Mouse (Mus musculus) spleen, embryonic (tissue): ENCODE results near the gene Cd81.

Source experiments
- CTCF ChIA-PET: fragments of 350-600 bp; sonication (Branson Sonifier 250); formaldehyde crosslinking; loops from one replicate; lab custom pipeline; 2022; lab: Charles Lee

Gene Cd81

DNA sequence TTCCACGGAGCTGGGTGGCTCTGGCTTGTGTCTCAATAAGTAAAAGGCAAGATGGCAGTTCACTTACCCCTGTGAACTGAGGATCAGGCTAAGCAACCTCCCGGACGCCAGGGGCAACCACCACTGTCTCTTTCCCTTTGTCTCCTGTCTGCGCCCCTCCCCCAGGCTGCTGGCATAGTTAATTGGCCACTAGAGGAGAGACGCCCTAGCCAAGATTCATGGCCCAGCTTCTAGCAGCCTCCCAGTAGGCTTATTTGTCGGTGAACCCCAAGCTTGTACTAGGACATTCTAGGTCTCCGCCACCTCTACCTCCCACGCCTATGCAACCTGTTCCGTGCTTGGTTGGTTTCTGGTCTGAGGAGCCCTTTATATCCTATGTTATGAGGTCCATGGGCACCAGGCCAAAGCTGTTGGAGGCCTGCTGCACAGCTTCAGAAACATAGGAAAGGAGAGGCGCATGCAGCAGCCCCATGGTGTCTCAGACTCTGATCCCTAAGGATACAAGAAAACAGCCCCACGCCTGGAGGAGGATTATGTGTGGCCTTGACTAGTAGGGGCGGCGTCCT is 15.9 kb downstream of the Cd81 start:
- CTCF ChIA-PET = interaction anchor here (1.2 kb wide), 1 partner anchor 9 kb away, joined by 4 read pairs; no protein-coding TSS in a partner anchor

DNA sequence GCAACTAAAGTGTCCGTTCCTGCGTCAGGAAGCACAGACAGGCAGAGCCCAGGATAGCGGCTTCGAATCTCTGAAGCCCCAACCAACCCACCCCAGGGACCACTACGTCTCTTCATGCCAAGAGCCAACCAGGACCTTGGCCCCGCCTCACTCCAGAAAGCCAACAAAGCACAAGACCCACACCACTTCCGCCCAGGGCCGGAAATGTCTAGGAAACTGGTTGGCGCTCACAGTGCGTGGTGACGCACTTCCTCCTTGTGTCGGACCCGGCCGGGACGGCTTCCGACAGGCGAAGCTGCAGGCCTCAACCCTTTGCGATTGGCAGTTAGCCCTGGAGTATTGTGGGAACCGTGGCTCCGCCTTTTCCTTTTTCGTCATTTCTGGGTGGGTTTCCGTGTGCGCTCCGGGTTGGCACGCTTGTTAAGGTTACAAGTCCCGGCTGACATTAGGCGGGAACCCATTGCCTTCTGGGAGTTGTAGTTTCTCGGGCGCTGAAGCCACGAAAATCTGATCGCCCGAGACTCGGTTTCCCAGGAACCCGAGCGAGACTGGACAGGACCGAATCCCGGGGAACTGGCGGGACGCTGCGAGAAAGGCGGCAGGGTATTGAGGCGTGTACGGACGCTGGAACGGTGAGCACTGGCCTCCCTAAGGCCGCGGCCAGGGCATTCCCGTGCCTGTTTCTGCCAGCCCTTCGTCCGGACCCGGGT is 16.5 kb downstream of the Cd81 start, which contains the start of gene Tssc4:
Tssc4 (plus strand) TSS at position 368 of the 710 bp plus-strand sequence.
- CTCF ChIA-PET = interaction anchor here (1.2 kb wide), 1 partner anchor 10 kb away, joined by 4 read pairs; no protein-coding TSS in a partner anchor

DNA sequence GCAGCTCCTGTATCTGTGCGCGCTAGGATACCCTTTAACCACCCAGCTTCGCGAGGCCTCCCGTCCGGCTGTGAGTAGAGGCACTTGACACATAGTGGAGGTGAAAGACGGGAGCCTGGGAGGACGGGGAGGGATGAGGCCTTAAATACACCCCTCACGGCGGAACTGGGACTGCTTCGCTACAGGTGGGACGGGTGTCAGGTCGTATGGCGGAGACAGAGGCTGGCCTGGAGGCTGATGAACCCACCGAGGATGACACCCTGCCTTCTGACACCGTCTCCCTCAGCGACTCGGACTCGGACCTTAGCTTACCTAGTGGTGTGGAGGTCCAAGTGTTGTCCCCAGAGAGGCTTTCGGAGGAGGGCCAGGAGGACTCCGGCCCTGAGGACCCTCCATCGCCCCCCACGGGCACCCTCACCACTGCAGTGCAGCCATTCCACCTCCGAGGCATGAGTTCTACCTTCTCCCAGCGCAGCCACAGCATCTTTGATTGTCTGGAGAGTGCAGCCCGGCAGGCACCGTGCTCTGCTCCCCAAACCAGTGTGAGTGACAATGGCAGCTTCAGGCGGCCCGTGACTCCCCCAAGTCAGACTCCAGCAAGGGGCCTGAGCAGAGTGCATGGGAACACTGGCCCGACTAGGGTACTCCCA is 17.3 kb downstream of the Cd81 start:
- CTCF ChIA-PET = no interaction called here

DNA sequence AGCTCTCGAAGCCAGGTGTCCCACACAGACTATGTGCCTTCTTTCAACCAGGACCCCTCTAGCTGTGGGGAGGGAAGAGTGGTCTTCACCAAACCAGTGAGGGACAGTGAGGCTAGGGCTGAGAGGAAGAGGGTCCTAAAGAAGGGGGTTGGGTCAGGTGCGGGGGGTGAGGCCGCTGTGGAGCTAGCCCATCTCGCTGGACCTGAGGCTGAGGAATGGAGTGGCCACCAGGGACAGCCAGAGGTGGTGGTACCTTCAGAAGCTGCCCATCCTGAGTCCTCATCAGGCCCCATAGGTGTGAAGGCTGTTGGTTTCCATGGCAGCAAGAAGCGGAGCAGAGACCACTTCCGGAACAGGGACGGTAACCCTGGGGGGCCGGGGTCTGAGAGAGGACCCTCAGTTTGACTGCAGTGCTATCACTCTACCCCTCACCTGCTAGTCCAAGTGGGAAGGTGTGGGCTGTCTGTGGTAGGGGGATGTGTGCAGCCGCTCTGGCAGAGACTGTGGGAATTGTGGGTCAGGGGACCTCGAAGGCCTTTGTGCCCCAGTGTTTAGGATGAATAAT is 18.0 kb downstream of the Cd81 start:
- CTCF ChIA-PET = no interaction called here

DNA sequence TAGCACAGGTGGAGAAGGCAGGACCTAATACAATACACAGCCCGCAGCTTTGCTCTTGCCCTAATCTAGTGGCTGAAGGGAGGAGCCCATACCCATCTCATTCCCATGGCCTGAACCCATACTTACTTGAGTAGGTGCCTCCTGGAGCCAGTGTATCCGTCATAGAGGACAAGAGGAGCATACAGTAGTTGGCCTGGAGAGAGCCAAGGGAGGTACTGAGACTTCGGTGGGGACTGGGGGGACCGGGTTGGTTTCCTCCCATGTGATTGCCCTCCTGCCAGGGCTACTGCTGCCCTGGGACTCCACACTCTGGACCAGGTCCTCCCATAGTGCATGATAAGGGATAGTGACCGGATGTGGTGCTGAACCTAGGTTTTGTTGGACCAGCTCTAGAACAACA is 20.1 kb downstream of the Cd81 start:
- CTCF ChIA-PET = interaction anchor here (1.1 to 2.9 kb wide), 2 partner anchors 13 to 65 kb away, joined by 3 to 26 read pairs; no protein-coding TSS in a partner anchor

DNA sequence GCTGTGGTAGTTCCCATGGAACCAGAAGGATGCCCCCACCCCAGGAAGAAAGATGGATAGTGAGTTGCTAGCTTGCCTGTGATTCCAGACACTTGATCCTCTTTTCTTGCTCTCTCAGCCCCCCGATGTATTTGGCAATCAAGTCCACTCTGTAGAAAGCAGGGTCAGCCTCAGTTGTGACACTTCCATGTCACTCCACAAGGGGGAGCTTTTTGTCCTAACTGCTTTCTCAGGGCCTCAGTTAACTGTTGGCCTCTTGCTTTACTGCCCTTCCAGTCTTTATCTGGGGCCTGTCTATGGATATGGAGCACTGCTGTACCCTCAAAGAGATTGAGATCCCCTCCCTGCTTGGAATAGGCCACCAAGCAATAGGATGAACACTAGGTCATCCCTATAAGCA is 20.5 kb downstream of the Cd81 start:
- CTCF ChIA-PET = interaction anchor here (1.1 to 2.9 kb wide), 2 partner anchors 13 to 66 kb away, joined by 3 to 26 read pairs; no protein-coding TSS in a partner anchor

DNA sequence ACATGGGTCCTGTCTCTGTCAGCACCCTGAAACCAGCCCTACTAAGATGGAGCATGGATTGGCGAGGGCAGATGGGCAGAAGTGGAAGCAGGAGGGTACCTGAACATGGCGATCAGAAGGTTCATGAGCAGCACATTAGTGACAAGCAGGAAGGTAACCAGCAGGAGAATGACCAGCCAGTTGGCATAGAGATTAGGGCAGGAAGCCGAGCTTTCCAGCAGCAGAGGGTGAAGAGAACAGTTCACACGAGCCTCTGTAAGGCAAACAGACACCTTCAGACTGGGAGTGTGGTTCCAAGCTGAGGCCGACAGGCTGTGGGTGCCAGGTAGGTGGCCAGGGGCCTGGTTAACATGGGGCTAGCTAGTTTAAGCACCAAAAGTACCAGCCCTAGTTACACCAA is 22.9 kb downstream of the Cd81 start:
- CTCF ChIA-PET = interaction anchor here (2.9 kb wide), 1 partner anchor 68 kb away, joined by 26 read pairs; no protein-coding TSS in a partner anchor

DNA sequence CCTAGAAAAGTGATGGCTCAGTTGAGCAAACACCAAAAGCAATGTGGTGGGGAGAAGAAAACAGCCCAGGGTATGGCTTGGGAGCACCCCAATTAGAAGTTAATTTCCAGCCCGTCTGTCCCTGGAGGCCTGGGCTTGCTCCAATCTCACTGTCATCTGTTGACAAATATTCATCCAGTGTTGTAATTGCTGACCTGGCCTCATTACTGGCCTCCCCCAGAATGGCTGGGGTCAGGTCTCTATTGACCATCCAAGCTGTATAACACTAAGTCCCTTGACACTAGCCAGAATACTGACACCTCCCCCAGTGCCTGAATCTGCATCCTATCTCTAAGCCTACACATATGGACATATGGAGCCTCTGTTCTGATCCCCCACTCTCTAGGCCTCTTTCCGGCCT is 24.8 kb downstream of the Cd81 start:
- CTCF ChIA-PET = no interaction called here

DNA sequence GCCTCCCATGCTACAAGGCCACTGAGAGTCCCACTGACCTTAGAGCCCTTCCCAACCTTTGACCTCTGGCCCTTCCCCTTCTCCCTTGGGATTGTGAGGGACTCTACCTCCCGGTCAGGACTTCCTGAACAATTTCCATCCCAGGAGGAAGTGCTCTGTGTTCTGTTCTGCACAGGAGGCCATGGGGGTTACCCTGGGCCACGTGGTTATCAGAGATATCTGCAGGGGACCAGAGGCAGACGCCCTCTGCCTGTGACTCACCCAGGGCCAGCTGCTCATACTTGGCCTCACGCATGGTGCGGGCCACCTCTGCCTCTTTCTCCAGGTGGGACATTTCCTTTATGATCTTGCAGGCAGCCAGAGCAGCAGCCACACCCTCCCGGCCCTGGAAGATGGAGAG is 29.5 kb downstream of the Cd81 start:
- CTCF ChIA-PET = interaction anchor here (0.7 kb wide), 1 partner anchor 202 kb away, joined by 3 read pairs; no protein-coding TSS in a partner anchor

DNA sequence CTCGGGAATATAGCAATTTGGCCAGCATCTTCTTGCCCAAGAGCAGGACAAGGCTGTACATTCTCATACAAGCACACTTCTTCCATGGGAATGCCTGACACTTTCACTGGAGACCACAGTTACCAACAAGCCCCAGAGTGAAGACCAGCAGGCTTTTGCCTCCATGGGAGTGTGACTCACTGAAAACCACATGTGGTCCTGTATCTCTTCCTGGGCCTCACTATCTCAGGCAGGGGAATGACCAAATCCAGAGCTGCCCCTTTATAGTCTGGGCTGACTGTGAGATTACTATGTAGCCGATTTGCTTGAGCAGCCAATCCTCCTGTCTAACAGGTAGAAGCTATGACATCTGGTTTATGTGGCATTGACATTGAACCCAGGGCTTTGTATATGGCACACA is 31.2 kb downstream of the Cd81 start:
- CTCF ChIA-PET = interaction anchor here (0.5 kb wide), 1 partner anchor 134 kb away, joined by 3 read pairs; no protein-coding TSS in a partner anchor

DNA sequence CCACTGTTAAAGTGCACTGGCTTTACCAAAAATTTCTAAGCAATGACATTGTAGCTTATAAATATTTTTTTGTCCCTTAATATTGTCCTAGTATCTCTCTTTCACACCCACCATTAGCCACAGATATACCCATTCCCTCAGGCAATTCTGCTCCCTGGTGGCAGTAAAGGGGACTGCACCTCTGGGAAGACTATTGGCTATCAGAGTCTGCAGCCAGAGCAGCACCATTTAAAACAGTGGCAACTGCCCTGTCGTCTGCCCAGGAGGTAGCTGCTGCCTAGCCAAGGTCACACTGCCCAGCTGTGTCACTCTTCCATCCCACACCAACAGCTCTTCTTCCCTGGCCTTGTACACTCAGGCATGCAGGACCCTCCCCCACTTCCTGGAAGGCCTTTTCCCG is 33.8 kb downstream of the Cd81 start:
- CTCF ChIA-PET = interaction anchor here (0.6 to 2.0 kb wide), 5 partner anchors 13 to 131 kb away, joined by 3 to 5 read pairs (median 3); partner anchors contain the start of gene Tspan32

DNA sequence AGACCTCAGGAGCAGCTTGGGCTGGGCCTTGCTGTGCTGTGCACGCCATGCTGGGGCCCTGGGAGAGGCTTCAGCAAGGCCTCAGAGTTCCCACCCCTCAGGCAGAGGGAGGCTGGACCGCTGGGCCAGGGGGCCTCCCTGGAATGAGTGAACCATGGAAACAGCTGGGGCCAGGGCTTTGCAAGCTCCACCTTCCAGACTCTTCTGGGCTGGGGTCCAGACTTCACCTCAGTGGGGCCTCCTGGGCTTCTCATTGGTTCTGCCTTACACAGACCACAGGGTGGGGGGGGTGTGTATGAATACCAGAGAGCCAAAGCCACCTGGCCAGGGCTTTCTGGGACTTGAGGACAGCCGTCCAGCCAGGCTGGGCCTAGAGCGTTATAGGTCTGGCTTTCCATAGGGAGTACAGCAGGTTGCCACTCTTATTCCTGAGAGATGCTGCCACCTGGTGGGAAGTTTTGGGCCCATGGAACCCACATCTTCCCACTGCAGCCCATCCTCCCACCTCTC is 34.6 kb downstream of the Cd81 start:
- CTCF ChIA-PET = interaction anchor here (1.3 to 2.0 kb wide), 2 partner anchors 79 to 82 kb away, joined by 4 to 5 read pairs; partner anchors contain the start of gene Tspan32

DNA sequence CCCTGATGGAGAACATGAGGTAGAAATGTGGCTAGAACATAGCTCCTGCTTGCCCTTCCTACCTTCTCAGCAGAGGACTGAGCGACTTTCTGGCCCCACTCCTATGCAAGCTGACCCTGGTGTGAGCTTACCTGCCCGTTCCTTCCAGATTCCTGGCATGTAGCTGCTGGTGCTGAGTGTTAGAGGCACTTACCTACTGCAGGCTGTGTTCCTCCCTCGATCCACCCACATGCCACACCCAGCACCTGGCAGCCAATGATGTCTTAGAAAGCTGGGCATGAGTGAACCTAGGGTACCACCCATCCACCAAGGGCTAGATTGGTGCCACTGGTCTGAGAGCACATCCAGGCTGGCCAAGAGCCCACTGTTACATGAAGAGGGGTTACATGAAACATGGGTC is 41.3 kb downstream of the Cd81 start:
- CTCF ChIA-PET = interaction anchor here (0.5 kb wide), 1 partner anchor 196 kb away, joined by 3 read pairs; no protein-coding TSS in a partner anchor

DNA sequence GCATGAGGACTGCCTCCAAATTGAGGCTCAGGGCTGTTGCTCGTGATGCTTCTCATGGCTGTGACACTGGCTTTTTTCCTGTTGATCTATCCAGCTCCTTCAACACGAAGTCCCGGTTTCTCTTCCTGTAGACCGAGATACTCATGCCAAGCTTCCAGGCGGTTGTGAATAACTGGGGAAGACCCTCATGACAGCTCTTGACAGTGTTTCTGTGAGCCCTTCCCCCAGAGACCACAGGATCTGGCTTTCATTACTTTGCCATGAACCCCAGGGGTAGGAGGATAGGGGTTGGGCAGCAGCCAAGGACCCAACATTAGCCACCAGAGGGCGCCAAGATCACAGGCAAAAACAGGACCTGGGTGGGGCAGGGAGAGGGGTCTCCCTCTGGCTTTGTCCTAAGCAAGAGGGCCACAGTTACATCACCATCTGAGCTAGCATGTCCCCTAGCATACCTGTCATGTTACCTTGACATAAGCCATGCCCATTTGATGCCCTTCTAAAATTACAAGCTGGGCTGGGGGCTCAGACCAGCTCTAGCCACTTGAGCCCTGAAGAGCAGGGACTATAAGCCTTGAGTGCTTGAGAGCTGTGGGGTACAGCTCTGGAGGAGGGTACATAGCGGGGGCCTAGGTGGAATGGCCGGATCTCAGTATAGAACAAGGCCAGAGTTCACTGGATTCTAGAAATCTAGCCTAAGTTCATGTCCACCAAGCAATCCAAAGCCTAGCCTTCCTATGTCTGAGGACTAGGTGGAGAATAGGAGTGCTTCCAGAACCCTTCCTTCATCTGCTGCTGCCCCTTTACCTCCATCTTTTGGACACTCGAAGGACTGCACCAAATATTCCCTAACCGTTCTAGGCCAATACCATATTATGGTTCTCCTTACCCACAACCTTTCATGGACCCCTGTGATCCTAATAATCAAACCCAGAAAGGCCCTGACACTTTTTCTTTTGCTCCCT is 42.3 kb downstream of the Cd81 start, which contains the start of gene Trpm5:
Trpm5 (minus strand) TSS at position 51 of the 962 bp plus-strand sequence.
- CTCF ChIA-PET = interaction anchor here (0.5 kb wide), 1 partner anchor 197 kb away, joined by 3 read pairs; no protein-coding TSS in a partner anchor

DNA sequence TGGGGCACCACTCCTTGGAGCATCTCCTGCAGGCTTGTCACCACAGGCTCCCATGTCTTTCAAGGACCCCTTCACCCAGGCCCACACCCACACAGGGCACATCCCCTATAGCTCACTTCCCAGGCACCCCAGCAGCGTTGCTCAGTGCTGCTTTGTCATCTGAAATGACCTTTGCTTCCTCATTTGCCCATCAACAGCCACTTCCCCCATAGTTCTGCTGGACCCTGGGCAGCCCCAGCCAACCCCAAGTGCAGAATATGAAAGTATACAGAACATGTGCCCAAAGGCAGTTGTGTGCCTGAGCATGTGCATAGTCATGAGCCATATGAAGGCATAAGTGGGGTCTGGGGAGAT is 43.0 kb downstream of the Cd81 start:
- CTCF ChIA-PET = no interaction called here

DNA sequence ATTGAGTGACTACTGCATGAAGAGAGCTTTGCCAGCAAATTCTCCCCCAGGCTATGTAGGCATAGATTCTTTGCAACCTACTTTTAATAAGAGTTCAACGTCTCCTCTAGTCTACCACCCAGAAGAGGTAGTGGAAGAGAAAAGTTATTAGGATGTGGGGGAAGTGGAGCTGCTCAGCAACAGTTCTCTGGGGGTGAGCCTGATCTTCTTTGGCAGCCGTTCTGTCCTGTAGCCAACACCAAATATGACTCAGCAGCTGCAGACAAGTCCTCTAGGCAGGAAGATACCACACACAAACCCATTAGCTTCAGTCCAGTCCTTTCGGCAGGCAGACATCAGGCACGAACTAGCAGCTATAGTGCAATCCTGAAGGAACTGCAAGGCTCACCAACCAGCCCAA is 48.2 kb downstream of the Cd81 start:
- CTCF ChIA-PET = no interaction called here

DNA sequence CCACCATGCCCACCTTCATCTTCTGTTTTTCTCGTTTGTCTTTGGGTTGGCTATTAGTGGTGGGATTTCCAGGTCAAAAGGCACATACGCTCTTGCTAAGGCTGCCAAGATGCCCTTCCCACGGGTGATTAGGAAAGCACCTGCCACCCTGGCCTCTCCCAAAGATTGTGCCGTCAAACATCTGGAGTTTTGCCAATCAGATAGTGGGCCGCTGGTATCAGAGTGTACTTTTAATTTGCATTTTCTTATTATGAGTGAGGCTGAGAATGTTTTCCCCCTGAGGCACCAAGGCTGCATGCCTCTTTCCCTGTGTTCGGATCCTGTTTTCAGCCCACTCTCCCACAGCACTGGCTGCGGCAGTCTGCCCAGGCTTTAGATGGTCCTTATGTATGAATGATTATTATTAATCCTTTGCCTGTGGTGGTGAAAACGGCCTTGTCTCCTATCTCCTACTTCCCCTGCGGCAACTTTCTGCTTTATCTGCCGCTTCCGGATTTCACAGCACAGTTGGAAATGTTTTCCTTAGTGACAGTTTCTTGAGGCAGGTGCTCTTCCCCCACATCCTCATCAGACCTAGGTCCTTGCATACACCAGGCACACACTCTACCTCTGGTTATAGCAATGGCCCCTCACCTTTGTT is 52.8 kb downstream of the Cd81 start:
- CTCF ChIA-PET = no interaction called here

DNA sequence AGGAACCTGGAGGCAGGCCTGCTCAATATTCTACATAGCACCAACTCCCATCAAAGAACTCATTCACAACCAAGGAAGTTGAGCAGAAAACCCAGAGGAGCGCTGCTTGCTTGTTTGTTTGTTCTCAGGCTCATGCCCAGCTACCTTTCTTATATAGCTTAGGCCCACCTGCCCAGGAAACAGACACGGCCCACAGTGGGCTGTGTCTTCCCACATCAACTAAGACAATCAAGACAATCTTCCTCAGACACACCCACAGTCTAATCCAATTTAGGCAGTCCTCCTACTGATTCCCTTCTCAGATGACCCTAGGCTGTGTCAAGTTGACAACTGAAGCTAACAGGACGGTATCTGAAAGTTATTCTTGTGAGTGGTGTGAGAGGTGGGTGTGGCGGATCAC is 53.5 kb downstream of the Cd81 start, which contains the start of gene Kcnq1:
Kcnq1 (plus strand) TSS at position 301 of the 400 bp plus-strand sequence.
- CTCF ChIA-PET = no interaction called here

DNA sequence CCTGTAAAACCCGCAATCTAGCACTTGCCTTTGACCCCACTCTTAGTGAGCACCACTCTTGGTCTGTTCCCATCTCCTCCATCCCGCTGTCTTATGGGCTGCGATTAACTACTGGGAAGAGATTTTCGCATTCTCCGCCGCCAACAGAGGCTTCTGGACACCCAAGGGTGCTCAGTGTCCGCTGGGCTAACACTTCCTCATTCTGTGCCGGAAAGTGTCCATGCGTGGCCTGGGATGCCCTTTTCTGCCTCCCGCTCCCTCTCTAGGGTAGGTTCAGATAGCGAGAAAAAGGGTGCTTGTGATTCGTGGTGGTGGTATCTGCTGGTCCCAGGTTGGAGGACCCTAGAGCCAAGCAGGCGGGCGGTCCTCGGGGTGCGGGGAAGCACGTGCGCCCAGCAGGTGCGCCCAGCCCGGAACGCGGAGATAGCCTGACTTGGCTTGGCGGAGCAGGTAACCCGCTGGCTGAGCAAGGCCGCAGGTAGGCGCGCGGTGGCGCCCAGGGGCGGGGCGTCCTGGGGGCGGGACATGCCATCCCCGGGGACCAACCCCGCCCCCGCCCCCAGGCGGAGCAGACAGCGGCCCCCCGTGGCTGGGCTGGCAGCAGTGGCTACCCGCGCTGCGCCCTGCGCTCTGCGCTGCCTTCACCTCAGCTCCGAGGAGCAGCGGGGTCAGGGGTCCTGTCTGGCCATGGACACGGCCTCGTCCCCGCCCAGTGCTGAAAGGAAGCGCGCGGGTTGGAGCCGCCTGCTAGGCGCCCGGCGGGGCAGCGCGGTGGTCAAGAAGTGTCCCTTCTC is 54.3 kb downstream of the Cd81 start:
- CTCF ChIA-PET = no interaction called here
